21 mouse cellular contexts compared by ENCODE assay signal in the genomic region with DNA sequence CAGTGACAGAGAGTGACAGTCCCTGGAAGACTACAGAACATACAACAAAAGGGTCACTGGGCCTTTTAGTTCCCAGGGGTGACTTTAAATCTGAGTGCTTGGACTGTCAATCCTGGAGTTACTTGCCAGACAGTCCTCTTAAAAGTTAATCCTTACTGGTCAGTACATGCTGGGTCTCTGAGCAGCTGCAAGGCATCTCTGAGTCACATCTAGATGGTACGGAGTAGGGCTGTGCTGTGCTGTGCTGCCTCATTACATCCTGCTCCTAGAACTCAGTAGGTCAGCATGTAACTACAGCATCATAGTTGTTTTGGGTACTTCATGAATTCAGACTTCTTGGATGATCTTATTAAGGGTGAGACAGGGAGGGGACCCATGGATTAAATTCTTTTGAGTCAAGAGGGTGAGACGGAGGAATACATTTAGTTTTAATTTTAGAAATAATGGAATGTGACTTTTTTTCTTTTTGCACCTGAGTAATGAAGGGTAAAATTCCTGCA.
DNase-seq lines count a peak whose midpoint lies in the region; ATAC-seq and TF ChIP-seq lines count a peak whose summit lies in the region.
"Had no signal": no experiment of that assay in that cellular context is flagged by ENCODE, and none has a peak within 500 bp of the region (broad histone marks: within the 10 kb centered on the region; RNA-seq: fewer than 3 reads in every experiment).

No protein-coding gene starts in this region.

- WGBS in lung, embryonic 14.5 days, result 73% methylated on average over 2 of the region's 2 CpGs
- WGBS in limb, embryonic 10.5 days, result 84% methylated on average over 2 of the region's 2 CpGs

- H3K27ac ChIP-seq in lung, embryonic 14.5 days (ENCODE audit: low read depth), result peak overlapping the region; percentile 82; the same call in 1 of the 2 replicates
- H3K27ac ChIP-seq in limb, embryonic 10.5 days, result peak overlapping the region; percentile 61; the same call in 1 of the 2 replicates
- H3K27ac ChIP-seq: embryonic facial prominence, embryonic 15.5 days; forebrain, embryonic 12.5 days; heart, embryonic 15.5 days; hindbrain, embryonic 14.5 days had no signal

- no peak for ATAC-seq in lung, embryonic 14.5 days (ENCODE audit: insufficient read depth)
- ATAC-seq: intestine, embryonic 16.5 days had no signal

- H3K79me2 ChIP-seq in C2C12 (ENCODE audit: control insufficient read depth, insufficient read depth), result no peaks in the 10 kb centered on the region

- no peak for TF ChIP-seq CTCF in lung, embryonic 14.5 days (IDR thresholded peaks at IDR 0.05; ENCODE audit: low read depth)
- TF ChIP-seq CTCF in C2C12 (IDR thresholded peaks at IDR 0.05; ENCODE audit: control insufficient read depth, insufficient read depth, insufficient read length), result no peak

- no peak overlapping the region for H3K4me2 ChIP-seq in lung, embryonic 14.5 days
- H3K4me2 ChIP-seq: embryonic facial prominence, embryonic 15.5 days; forebrain, embryonic 12.5 days; heart, embryonic 11.5 days; heart, embryonic 15.5 days had no signal

- no peak overlapping the region for H3K9ac ChIP-seq in lung, embryonic 14.5 days
- H3K9ac ChIP-seq: embryonic facial prominence, embryonic 15.5 days; forebrain, embryonic 12.5 days; heart, embryonic 15.5 days; hindbrain, embryonic 14.5 days had no signal

- H3K79me3 ChIP-seq in C2C12 (ENCODE audit: low read depth), result no peaks in the 10 kb centered on the region

- intact Hi-C loops in heart, postnatal 14 days (cut with DNase I), result no loop called here

- H3K27me3 ChIP-seq in lung, embryonic 14.5 days (ENCODE audit: insufficient read depth, low read length), result no peaks in the 10 kb centered on the region
- no peaks in the 10 kb centered on the region for H3K27me3 ChIP-seq in C2C12 (ENCODE audit: control insufficient read depth, insufficient read depth, insufficient read length)
- no peaks in the 10 kb centered on the region for H3K27me3 ChIP-seq in limb, embryonic 10.5 days (ENCODE audit: low read depth, poor library complexity, severe bottlenecking)
- H3K27me3 ChIP-seq: embryonic facial prominence, embryonic 15.5 days; forebrain, embryonic 12.5 days; heart, embryonic 15.5 days had no signal

- no peak overlapping the region for H3ac ChIP-seq in C2C12 (ENCODE audit: control insufficient read depth, insufficient read length, low read depth)

- DNase-seq in lung, embryonic 14.5 days, result no peak
- DNase-seq in lung, postnatal 25 days (ENCODE audit: low spot score), result no peak
- peak; percentile 20 for DNase-seq in 3134 (ENCODE audit: extremely low read depth, insufficient read length, low spot score)
- DNase-seq in limb, embryonic 10.5 days (ENCODE audit: low spot score), result no peak
- DNase-seq in cerebellum, adult 18-20 months, result no peak
- DNase-seq in heart, postnatal 14 days, result no peak
- DNase-seq: adrenal gland, adult 2 months; adrenal gland, postnatal 25 days; B cell, adult 2 months; cerebellum, adult 2 months; cerebellum, postnatal 10 days; gastrocnemius, postnatal 10 days; heart, adult 18-20 months had no signal

- H3K4me3 ChIP-seq in lung, embryonic 14.5 days (ENCODE audit: low read depth, low read length), result no peak overlapping the region
- H3K4me3 ChIP-seq in C2C12 (ENCODE audit: insufficient read depth, poor library complexity, severe bottlenecking), result no peak overlapping the region
- no peak overlapping the region for H3K4me3 ChIP-seq in limb, embryonic 10.5 days
- H3K4me3 ChIP-seq: embryonic facial prominence, embryonic 15.5 days; forebrain, embryonic 12.5 days; heart, embryonic 15.5 days; hindbrain, embryonic 10.5 days had no signal

- no peaks in the 10 kb centered on the region for H3K9me3 ChIP-seq in lung, embryonic 14.5 days (ENCODE audit: low read depth, low read length)
- no peaks in the 10 kb centered on the region for H3K9me3 ChIP-seq in limb, embryonic 10.5 days (replicated peaks)
- H3K9me3 ChIP-seq: embryonic facial prominence, embryonic 15.5 days; forebrain, embryonic 12.5 days; heart, embryonic 15.5 days; hindbrain, embryonic 10.5 days had no signal

- H3K36me3 ChIP-seq in lung, embryonic 14.5 days (ENCODE audit: insufficient read depth), result no peaks in the 10 kb centered on the region
- H3K36me3 ChIP-seq in C2C12 (ENCODE audit: control insufficient read depth, insufficient read depth), result no peaks in the 10 kb centered on the region
- H3K36me3 ChIP-seq in limb, embryonic 10.5 days, result no peaks in the 10 kb centered on the region
- H3K36me3 ChIP-seq: embryonic facial prominence, embryonic 15.5 days; forebrain, embryonic 12.5 days; heart, embryonic 15.5 days; hindbrain, embryonic 10.5 days had no signal

- 0 out of 2 replicates have a peak, but pooled peaks cover 4% of the 10 kb centered on the region for H3K4me1 ChIP-seq in lung, embryonic 14.5 days (ENCODE audit: insufficient read depth)
- H3K4me1 ChIP-seq in limb, embryonic 10.5 days, result no peaks in the 10 kb centered on the region
- H3K4me1 ChIP-seq: embryonic facial prominence, embryonic 15.5 days; heart, embryonic 15.5 days had no signal

TF ChIP-seq in C2C12, 6 proteins besides CTCF, POLR2A, EP300 and RAD21:
- TF ChIP-seq CEBPB (IDR thresholded peaks at IDR 0.05; ENCODE audit: low read depth), result no peak
- TF ChIP-seq MYOD1 (IDR thresholded peaks at IDR 0.05; ENCODE audit: control insufficient read depth, insufficient read length, low read depth), result peak; percentile 86
